Mouse (Mus musculus): ENCODE data around the gene Celf2. TPM values are rescaled to one million over a fixed set of nuclear protein-coding genes. Genes with fewer than 3 reads are reported as not detected.

Gene Celf2
- polyA plus RNA-seq, 1 experiment from 2014 or later, result 13.6 TPM

GRCm38 (mm10) chr2:6565175-6565574, 944.2 kb downstream of the Celf2 start:
- no peak overlapping the region for H3K27ac ChIP-seq
- 69% methylated on average over 3 of the region's 3 CpGs for WGBS (ENCODE audit: insufficient replicate concordance)

GRCm38 (mm10) chr2:6561337-6561736, 948.0 kb downstream of the Celf2 start:
- Histone ChIP-seq H3K36me3 (no peaks in the 10 kb centered on the region), H3K9me3 (replicated peaks) (no peaks in the 10 kb centered on the region), H3K4me1 (no peaks in the 10 kb centered on the region), H3K27me3 (replicated peaks) (no peaks in the 10 kb centered on the region), H3K9ac (no peak overlapping the region), H3K27ac (no peak overlapping the region), H3K4me3 (no peak overlapping the region), H3K4me2 (no peak overlapping the region)
- no peak for ATAC-seq
- WGBS (ENCODE audit: insufficient replicate concordance), result 78% methylated on average over 3 of the region's 3 CpGs

More at GRCm38 (mm10) chr2:6565175-6565574, 944.2 kb downstream of the Celf2 start:
- ATAC-seq, result no peak
- H3K27me3 ChIP-seq (replicated peaks), result no peaks in the 10 kb centered on the region
- H3K9ac ChIP-seq, result no peak overlapping the region
- no peaks in the 10 kb centered on the region for H3K36me3 ChIP-seq
- H3K9me3 ChIP-seq (replicated peaks), result no peaks in the 10 kb centered on the region
- no peaks in the 10 kb centered on the region for H3K4me1 ChIP-seq
- no peak overlapping the region for H3K4me2 ChIP-seq
- no peak overlapping the region for H3K4me3 ChIP-seq

GRCm38 (mm10) chr2:6560802-6561201, 948.6 kb downstream of the Celf2 start:
- no peaks in the 10 kb centered on the region for H3K27me3 ChIP-seq (replicated peaks)
- no peak overlapping the region for H3K27ac ChIP-seq
- ATAC-seq, result no peak
- no peak overlapping the region for H3K4me2 ChIP-seq
- H3K4me1 ChIP-seq, result no peaks in the 10 kb centered on the region
- H3K36me3 ChIP-seq, result no peaks in the 10 kb centered on the region
- H3K9ac ChIP-seq, result no peak overlapping the region
- WGBS (ENCODE audit: insufficient replicate concordance), result 76% methylated on average over 3 of the region's 3 CpGs
- H3K4me3 ChIP-seq, result no peak overlapping the region
- no peaks in the 10 kb centered on the region for H3K9me3 ChIP-seq (replicated peaks)

- 80% methylated on average over 2 of the region's 2 CpGs for WGBS (ENCODE audit: insufficient replicate concordance)
- H3K9ac ChIP-seq, result no peak overlapping the region
- H3K9me3 ChIP-seq (replicated peaks), result no peaks in the 10 kb centered on the region
- no peak overlapping the region for H3K27ac ChIP-seq
- no peaks in the 10 kb centered on the region for H3K4me1 ChIP-seq
- H3K36me3 ChIP-seq, result no peaks in the 10 kb centered on the region
- no peak overlapping the region for H3K4me2 ChIP-seq
- no peak for ATAC-seq
- no peaks in the 10 kb centered on the region for H3K27me3 ChIP-seq (replicated peaks)
- no peak overlapping the region for H3K4me3 ChIP-seq
These were observed 949.8 kb downstream of the Celf2 start for GRCm38 (mm10) chr2:6559581-6559980.

GRCm38 (mm10) chr2:6558303-6559254, 950.8 kb downstream of the Celf2 start:
- ATAC-seq, result no peak
- H3K9me3 ChIP-seq (replicated peaks), result no peaks in the 10 kb centered on the region
- H3K27ac ChIP-seq, result no peak overlapping the region
- WGBS (ENCODE audit: insufficient replicate concordance), result 71% methylated on average over 14 of the region's 14 CpGs
- no peak overlapping the region for H3K9ac ChIP-seq
- H3K4me3 ChIP-seq, result no peak overlapping the region
- no peak overlapping the region for H3K4me2 ChIP-seq
- no peaks in the 10 kb centered on the region for H3K4me1 ChIP-seq
- no peaks in the 10 kb centered on the region for H3K27me3 ChIP-seq (replicated peaks)
- H3K36me3 ChIP-seq, result no peaks in the 10 kb centered on the region

- 63% methylated on average over 3 of the region's 3 CpGs for WGBS (ENCODE audit: insufficient replicate concordance)
- H3K9me3 ChIP-seq (replicated peaks), result no peaks in the 10 kb centered on the region
- no peak for ATAC-seq
- no peak overlapping the region for H3K4me3 ChIP-seq
- no peaks in the 10 kb centered on the region for H3K27me3 ChIP-seq (replicated peaks)
- H3K4me2 ChIP-seq, result no peak overlapping the region
- H3K9ac ChIP-seq, result no peak overlapping the region
- no peaks in the 10 kb centered on the region for H3K36me3 ChIP-seq
- no peak overlapping the region for H3K27ac ChIP-seq
- H3K4me1 ChIP-seq, result no peaks in the 10 kb centered on the region
These were observed 951.6 kb downstream of the Celf2 start for GRCm38 (mm10) chr2:6557749-6558148.

- Histone ChIP-seq H3K36me3 (no peaks in the 10 kb centered on the region), H3K27ac (no peak overlapping the region), H3K4me1 (no peaks in the 10 kb centered on the region), H3K27me3 (replicated peaks) (no peaks in the 10 kb centered on the region), H3K9me3 (replicated peaks) (no peaks in the 10 kb centered on the region), H3K4me2 (no peak overlapping the region), H3K4me3 (no peak overlapping the region), H3K9ac (no peak overlapping the region)
- ATAC-seq, result no peak
- WGBS (ENCODE audit: insufficient replicate concordance), result 79% methylated on average over 2 of the region's 2 CpGs
These were observed 952.5 kb downstream of the Celf2 start for GRCm38 (mm10) chr2:6556913-6557312.

- ATAC-seq, result no peak
- Histone ChIP-seq H3K27ac (no peak overlapping the region), H3K27me3 (replicated peaks) (no peaks in the 10 kb centered on the region), H3K4me3 (no peak overlapping the region), H3K36me3 (no peaks in the 10 kb centered on the region), H3K9ac (no peak overlapping the region), H3K4me2 (no peak overlapping the region), H3K9me3 (replicated peaks) (no peaks in the 10 kb centered on the region), H3K4me1 (no peaks in the 10 kb centered on the region)
- 81% methylated on average over 7 of the region's 7 CpGs for WGBS (ENCODE audit: insufficient replicate concordance)
These were observed 955.7 kb downstream of the Celf2 start for GRCm38 (mm10) chr2:6553656-6554055.

GRCm38 (mm10) chr2:6549251-6549650, 960.1 kb downstream of the Celf2 start:
- no peaks in the 10 kb centered on the region for H3K4me1 ChIP-seq
- no peaks in the 10 kb centered on the region for H3K9me3 ChIP-seq (replicated peaks)
- no peaks in the 10 kb centered on the region for H3K36me3 ChIP-seq
- no peak overlapping the region for H3K9ac ChIP-seq
- no peak overlapping the region for H3K27ac ChIP-seq
- H3K4me2 ChIP-seq, result no peak overlapping the region
- WGBS (ENCODE audit: insufficient replicate concordance), result 90% methylated on average over 7 of the region's 7 CpGs
- H3K27me3 ChIP-seq (replicated peaks), result no peaks in the 10 kb centered on the region
- no peak for ATAC-seq
- H3K4me3 ChIP-seq, result no peak overlapping the region

- Histone ChIP-seq H3K9me3 (replicated peaks) (no peaks in the 10 kb centered on the region), H3K4me3 (no peak overlapping the region), H3K4me2 (no peak overlapping the region), H3K9ac (no peak overlapping the region), H3K27ac (no peak overlapping the region), H3K36me3 (no peaks in the 10 kb centered on the region), H3K4me1 (no peaks in the 10 kb centered on the region), H3K27me3 (replicated peaks) (no peaks in the 10 kb centered on the region)
- no peak for ATAC-seq
- WGBS (ENCODE audit: insufficient replicate concordance), result 83% methylated on average over 9 of the region's 9 CpGs
These were observed 962.2 kb downstream of the Celf2 start for GRCm38 (mm10) chr2:6547139-6547664.

GRCm38 (mm10) chr2:6546462-6547138, 962.8 kb downstream of the Celf2 start:
- Histone ChIP-seq H3K4me3 (no peak overlapping the region), H3K9ac (no peak overlapping the region), H3K4me2 (no peak overlapping the region), H3K4me1 (no peaks in the 10 kb centered on the region), H3K36me3 (no peaks in the 10 kb centered on the region), H3K9me3 (replicated peaks) (no peaks in the 10 kb centered on the region), H3K27ac (no peak overlapping the region), H3K27me3 (replicated peaks) (no peaks in the 10 kb centered on the region)
- WGBS (ENCODE audit: insufficient replicate concordance), result 58% methylated on average over 14 of the region's 14 CpGs
- ATAC-seq, result no peak
